Mouse (Mus musculus): ENCODE measurements around the gene Zic5. TPM values are rescaled to one million over a fixed set of nuclear protein-coding genes. Genes with fewer than 3 reads are reported as not detected.
"Not testable (repeated sequence)": the region's sequence is repeated elsewhere in the genome, so short reads cannot be mapped to it uniquely, and the experiment has no call there.

Zic5 gene
- polyA plus RNA-seq, 1 experiment from 2014 or later: 0.16 TPM

DNA sequence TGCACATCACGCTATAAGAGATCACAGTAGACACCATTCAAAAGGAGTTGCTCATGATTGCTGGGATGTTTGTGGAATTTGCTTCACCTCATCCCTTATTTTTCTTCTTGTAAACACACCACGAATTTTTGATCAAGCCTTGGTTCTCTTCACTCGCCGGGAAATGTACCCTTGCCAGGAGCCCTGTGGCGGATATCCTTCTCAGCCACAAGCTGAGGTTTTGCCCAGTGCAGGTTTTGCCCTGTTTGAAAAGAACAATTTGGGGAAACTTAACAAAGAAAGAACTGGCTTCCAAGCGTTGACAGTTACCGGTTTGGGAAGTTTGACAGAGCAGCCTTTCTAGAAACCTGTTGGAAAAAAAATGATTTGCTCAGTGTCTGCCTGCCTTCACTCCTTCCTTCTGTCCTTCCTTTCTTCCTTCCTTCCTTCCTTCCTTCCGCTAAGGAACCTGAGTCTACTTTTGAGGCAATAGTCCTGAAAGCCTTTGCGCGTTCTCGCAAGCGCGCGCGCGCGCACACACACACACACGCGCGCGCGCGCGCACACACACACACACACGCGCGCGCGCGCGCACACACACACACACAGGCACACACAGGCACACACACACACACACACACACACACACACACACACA is 6.1 kb upstream of the Zic5 start:
- no peak overlapping the region for H3K27ac ChIP-seq (ENCODE audit: low read depth, low read length)
- H3K9me3 ChIP-seq (ENCODE audit: control insufficient read depth, low read length): no peaks in the 10 kb centered on the region
- no peaks in the 10 kb centered on the region for H3K36me3 ChIP-seq (ENCODE audit: control insufficient read depth, insufficient read depth, low read length)
- WGBS: 9% methylated on average over 31 of the region's 31 CpGs
- H3K4me3 ChIP-seq (ENCODE audit: low read depth, low read length): no peak overlapping the region
- no peak overlapping the region for H3K4me2 ChIP-seq
- H3K27me3 ChIP-seq (replicated peaks; ENCODE audit: control insufficient read depth, insufficient read depth, low read length): peaks cover 100% of the 10 kb centered on the region
- no peak overlapping the region for H3K9ac ChIP-seq (ENCODE audit: low read depth, low read length)
- no peak for ATAC-seq (replicated peaks; ENCODE audit: low FRiP score)
- H3K4me1 ChIP-seq (replicated peaks; ENCODE audit: control insufficient read depth, insufficient read depth, low read length): peaks cover 7% of the 10 kb centered on the region; the same call in 1 of the 2 replicates
- DNase-seq (ENCODE audit: low spot score): no peak

DNA sequence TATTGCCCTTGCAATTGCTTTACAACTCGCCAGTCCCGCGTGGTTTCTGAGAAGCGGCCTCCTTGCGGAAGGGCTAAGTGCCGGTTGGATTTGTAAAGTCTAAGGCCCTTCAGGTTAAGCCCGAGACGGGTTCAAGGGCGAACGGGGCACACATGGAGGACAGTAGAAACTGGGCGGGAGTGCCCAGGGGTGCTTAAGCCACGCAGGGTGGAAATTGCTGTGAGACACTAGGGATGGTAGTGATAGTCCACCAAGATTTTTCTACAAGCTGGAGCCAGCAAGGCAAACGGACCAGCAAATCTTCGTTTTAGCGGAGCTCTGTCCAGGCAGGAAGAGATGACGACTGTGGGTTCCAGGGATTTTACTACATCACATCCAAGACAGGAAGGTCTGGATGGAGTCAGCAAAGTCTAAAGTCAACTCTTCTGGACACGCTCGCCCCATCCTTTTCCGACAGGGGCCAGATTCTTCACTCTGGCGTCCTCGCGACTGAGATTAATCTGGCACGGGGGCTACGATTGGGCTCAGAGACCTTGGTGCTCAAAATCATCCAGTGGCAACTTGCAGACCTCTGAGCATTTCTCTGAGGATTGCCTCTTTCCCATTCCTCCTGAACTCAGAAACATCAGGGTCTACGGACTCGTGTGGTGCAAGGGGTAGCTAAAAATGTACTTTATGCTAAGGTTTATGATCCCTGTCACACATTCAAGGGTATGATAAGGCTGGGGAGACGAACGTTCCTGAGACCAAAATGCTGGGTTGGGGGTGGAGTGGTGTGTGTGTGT is 3.7 kb upstream of the Zic5 start:
- H3K4me2 ChIP-seq: no peak overlapping the region
- H3K9me3 ChIP-seq (ENCODE audit: control insufficient read depth, low read length): no peaks in the 10 kb centered on the region
- no peak overlapping the region for H3K27ac ChIP-seq (ENCODE audit: low read depth, low read length)
- no peaks in the 10 kb centered on the region for H3K36me3 ChIP-seq (ENCODE audit: control insufficient read depth, insufficient read depth, low read length)
- peaks cover 100% of the 10 kb centered on the region for H3K27me3 ChIP-seq (replicated peaks; ENCODE audit: control insufficient read depth, insufficient read depth, low read length)
- WGBS: 4% methylated on average over 28 of the region's 28 CpGs
- no peak overlapping the region for H3K9ac ChIP-seq (ENCODE audit: low read depth, low read length)
- peak; percentile 37 for DNase-seq (ENCODE audit: low spot score)
- ATAC-seq (replicated peaks; ENCODE audit: low FRiP score): no peak
- H3K4me1 ChIP-seq (replicated peaks; ENCODE audit: control insufficient read depth, insufficient read depth, low read length): peaks cover 5% of the 10 kb centered on the region; the same call in 1 of the 2 replicates
- no peak overlapping the region for H3K4me3 ChIP-seq (ENCODE audit: low read depth, low read length)

DNA sequence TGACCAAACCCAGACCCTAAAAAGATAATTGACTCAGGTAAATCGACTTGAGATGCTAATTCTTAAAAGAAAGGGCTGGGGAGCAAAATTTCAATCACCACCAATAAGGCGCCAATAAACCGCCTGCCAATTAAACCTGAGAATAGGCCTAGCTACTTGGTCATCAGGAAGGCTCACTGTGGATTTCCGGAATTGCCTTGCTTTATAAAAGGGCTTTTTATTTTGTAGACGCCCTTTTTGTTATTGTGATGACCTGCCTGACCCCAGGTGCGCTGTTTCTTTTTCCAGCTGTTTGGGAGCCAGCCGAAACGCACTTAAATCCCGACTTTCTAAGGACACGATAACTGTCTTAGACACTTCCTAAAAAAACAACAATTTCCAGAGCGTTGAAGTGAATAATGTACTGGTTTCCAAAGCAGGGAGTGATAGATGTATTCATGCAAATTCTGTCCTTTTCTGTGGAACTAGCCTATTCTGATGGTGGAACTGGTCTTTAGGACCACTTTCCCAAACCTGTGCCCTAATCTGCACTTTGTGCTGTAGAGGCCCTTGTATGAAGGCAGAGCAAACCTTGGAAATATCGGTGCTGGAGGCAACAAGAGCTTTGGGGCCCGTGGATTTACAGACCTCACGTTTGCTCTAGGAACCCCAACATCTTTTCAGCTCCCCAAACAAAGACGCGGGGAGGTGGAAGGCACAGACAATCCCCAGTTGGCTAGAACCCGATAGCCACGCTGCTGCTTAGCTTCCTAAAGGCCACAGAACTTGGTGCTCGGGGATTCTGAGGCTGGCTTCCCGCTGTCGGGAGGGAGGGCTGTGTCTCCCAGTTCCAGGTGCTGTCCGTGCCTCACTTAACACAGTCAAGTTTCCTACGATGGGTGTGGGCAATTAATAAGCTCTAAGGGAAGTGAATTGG is 2.7 kb upstream of the Zic5 start:
- no peak overlapping the region for H3K27ac ChIP-seq (ENCODE audit: low read depth, low read length)
- H3K4me3 ChIP-seq (ENCODE audit: low read depth, low read length): no peak overlapping the region
- no peak overlapping the region for H3K9ac ChIP-seq (ENCODE audit: low read depth, low read length)
- H3K4me2 ChIP-seq: no peak overlapping the region
- peaks cover 100% of the 10 kb centered on the region for H3K27me3 ChIP-seq (replicated peaks; ENCODE audit: control insufficient read depth, insufficient read depth, low read length)
- peaks cover 7% of the 10 kb centered on the region; the same call in 1 of the 2 replicates for H3K4me1 ChIP-seq (replicated peaks; ENCODE audit: control insufficient read depth, insufficient read depth, low read length)
- no peaks in the 10 kb centered on the region for H3K9me3 ChIP-seq (ENCODE audit: control insufficient read depth, low read length)
- no peaks in the 10 kb centered on the region for H3K36me3 ChIP-seq (ENCODE audit: control insufficient read depth, insufficient read depth, low read length)
- WGBS: 10% methylated on average over 23 of the region's 23 CpGs
- ATAC-seq (replicated peaks; ENCODE audit: low FRiP score) (no peak), DNase-seq (ENCODE audit: low spot score) (peak; percentile 30)

DNA sequence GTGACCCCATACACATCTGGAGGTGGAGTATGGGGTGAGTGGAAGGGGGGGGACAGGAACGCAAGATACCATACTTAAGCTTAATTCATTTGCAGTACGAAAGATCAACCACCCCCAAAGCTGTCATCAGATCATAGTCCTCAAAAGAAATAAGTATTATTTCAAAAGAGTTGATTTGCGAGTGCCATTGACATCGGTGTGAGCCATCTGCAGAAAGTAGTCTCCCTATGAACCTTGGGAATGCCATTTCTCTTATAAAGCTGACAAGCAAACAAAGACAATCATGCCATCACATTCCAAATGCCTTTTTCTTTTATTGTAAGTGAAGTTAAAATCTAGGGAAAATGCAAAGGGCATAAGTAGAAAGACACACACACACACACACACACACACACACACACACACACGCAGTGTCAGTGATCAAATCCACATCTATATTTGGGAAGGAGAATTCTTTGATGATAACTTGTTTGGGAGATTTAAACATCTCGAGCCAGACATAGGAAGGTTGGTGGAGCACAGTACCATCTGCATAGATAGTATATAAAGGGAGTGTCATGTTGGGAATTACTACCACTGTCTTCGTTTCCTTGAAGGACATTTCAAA is 1.4 kb upstream of the Zic5 start:
- Histone ChIP-seq H3K27ac (ENCODE audit: low read depth, low read length) (no peak overlapping the region), H3K9me3 (ENCODE audit: control insufficient read depth, low read length) (no peaks in the 10 kb centered on the region), H3K4me2 (no peak overlapping the region), H3K4me1 (replicated peaks; ENCODE audit: control insufficient read depth, insufficient read depth, low read length) (peaks cover 7% of the 10 kb centered on the region; the same call in 1 of the 2 replicates), H3K36me3 (ENCODE audit: control insufficient read depth, insufficient read depth, low read length) (no peaks in the 10 kb centered on the region), H3K4me3 (ENCODE audit: low read depth, low read length) (no peak overlapping the region), H3K27me3 (replicated peaks; ENCODE audit: control insufficient read depth, insufficient read depth, low read length) (peaks cover 100% of the 10 kb centered on the region), H3K9ac (ENCODE audit: low read depth, low read length) (no peak overlapping the region)
- no peak for ATAC-seq (replicated peaks; ENCODE audit: low FRiP score)
- DNase-seq (ENCODE audit: low spot score): no peak
- WGBS: 59% methylated on average over 7 of the region's 7 CpGs

DNA sequence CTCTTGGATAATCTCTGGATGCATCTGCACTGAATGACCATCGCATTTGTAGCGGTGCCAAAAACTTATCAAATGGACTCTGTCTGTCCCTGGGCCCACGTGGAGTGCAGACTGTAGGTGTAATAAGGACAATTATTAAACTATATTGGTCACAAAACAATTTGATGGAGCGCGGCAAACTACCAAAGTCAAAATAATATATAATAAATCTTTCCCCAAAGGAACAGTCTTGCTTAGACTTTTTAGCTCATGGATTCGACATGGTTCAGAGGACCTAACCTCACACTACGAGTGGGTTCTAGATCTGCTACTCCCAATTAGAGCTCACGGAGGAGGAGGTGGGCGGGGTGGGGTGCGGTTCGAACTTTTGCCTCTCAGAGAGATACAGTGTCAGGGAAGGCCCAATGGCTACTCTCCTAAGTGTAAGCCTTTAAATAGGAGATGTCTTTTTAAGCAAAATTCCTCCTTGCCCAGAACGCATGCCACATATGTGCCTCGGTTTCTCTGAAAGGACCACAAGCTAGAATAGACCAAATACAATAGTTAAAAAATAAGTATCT is 534 bp upstream of the Zic5 start:
- no peak overlapping the region for H3K9ac ChIP-seq (ENCODE audit: low read depth, low read length)
- 22% methylated on average over 13 of the region's 13 CpGs for WGBS
- H3K4me3 ChIP-seq (ENCODE audit: low read depth, low read length): no peak overlapping the region

DNA sequence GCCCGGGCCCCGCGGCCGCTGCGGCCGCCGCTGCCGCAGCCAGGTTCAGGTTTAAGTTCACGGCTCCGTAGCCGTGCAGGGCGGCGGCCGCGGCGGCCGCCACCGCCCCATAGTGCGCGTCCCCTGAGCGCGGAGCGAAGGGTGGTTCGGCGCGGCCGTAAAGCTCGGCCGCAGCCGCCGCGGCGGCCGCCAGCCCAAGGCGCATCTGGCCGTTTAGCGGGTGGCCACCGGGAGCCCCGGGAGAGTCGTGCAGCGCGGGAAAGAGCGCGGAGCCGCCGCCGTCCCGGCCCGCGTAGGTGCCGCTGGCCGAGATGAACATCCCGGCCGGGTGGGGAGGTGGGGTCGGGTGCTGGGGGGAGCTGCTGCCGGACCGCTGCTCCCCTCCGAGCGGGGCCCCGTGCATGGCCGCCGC is 1.1 kb downstream of the Zic5 start:
- Histone ChIP-seq H3K4me2 (peak overlapping the region; percentile 84), H3K9ac (ENCODE audit: low read depth, low read length) (no peak overlapping the region), H3K9me3 (ENCODE audit: control insufficient read depth, low read length) (no peaks in the 10 kb centered on the region), H3K4me1 (replicated peaks; ENCODE audit: control insufficient read depth, insufficient read depth, low read length) (peaks cover 7% of the 10 kb centered on the region; the same call in 1 of the 2 replicates), H3K27ac (ENCODE audit: low read depth, low read length) (no peak overlapping the region), H3K27me3 (replicated peaks; ENCODE audit: control insufficient read depth, insufficient read depth, low read length) (peaks cover 86% of the 10 kb centered on the region), H3K4me3 (ENCODE audit: low read depth, low read length) (peak overlapping the region; percentile 57), H3K36me3 (ENCODE audit: control insufficient read depth, insufficient read depth, low read length) (no peaks in the 10 kb centered on the region)
- WGBS: under 1% methylated on average over 62 of the region's 62 CpGs
- ATAC-seq (replicated peaks; ENCODE audit: low FRiP score) (peak; percentile 46), DNase-seq (ENCODE audit: low spot score) (no peak)

More for the DNA sequence above, 534 bp upstream of the Zic5 start:
- Histone ChIP-seq H3K27me3 (replicated peaks; ENCODE audit: control insufficient read depth, insufficient read depth, low read length) (peaks cover 96% of the 10 kb centered on the region), H3K4me1 (replicated peaks; ENCODE audit: control insufficient read depth, insufficient read depth, low read length) (peaks cover 7% of the 10 kb centered on the region; the same call in 1 of the 2 replicates), H3K9me3 (ENCODE audit: control insufficient read depth, low read length) (no peaks in the 10 kb centered on the region), H3K27ac (ENCODE audit: low read depth, low read length) (no peak overlapping the region), H3K4me2 (no peak overlapping the region), H3K36me3 (ENCODE audit: control insufficient read depth, insufficient read depth, low read length) (no peaks in the 10 kb centered on the region)
- no peak for DNase-seq (ENCODE audit: low spot score)
- no peak for ATAC-seq (replicated peaks; ENCODE audit: low FRiP score)

DNA sequence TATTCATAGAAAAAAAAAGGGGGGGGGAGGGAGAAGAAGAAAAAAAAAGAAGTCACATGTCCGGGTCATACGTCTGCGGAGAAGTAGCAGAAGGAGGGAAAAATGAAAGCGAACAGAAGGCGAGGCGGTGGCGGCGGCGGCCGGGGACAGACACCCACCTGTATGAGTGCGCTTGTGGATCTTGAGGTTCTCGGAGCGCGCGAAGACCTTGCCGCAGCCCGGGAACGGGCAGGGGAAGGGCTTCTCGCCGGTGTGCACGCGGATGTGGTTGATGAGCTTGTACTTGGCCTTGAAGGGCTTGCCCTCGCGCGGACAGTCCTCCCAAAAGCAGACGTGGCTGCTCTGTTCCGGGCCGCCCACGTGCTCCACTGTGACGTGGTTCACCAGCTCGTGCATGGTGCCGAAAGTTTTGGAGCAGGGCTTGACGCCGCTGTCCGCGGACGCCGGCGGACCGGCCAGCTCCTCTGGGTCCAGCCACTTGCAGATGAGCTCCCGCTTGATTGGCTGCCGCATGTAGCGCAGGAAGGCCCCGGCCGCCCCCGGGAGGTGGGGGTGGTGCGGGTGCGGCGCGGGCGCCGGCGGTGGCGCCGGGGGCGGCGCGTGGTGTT is 1.6 kb downstream of the Zic5 start:
- not testable (repeated sequence) for H3K27ac ChIP-seq (ENCODE audit: low read depth, low read length); H3K4me1 ChIP-seq (replicated peaks; ENCODE audit: control insufficient read depth, insufficient read depth, low read length); H3K9ac ChIP-seq (ENCODE audit: low read depth, low read length); H3K36me3 ChIP-seq (ENCODE audit: control insufficient read depth, insufficient read depth, low read length); H3K9me3 ChIP-seq (ENCODE audit: control insufficient read depth, low read length)
- Histone ChIP-seq H3K4me3 (ENCODE audit: low read depth, low read length) (peak overlapping the region; percentile 57), H3K27me3 (replicated peaks; ENCODE audit: control insufficient read depth, insufficient read depth, low read length) (peaks cover 81% of the 10 kb centered on the region), H3K4me2 (peak overlapping the region; percentile 84)
- ATAC-seq (replicated peaks; ENCODE audit: low FRiP score) (peak; percentile 62), DNase-seq (ENCODE audit: low spot score) (peak; percentile 66)
- under 1% methylated on average over 58 of the region's 58 CpGs for WGBS
